8 mouse cellular contexts compared by ENCODE assay signal in genomic region chr6:116198173-116198572, GRCm38 (mm10). TPM values are rescaled to one million over a fixed set of nuclear protein-coding genes. Genes with fewer than 3 reads are reported as not detected.
DNase-seq lines count a peak whose midpoint lies in the region; ATAC-seq lines count a peak whose summit lies in the region.

No protein-coding gene starts in this region.

- ATAC-seq in forebrain, embryonic 13.5 days = peak; percentile 29; the same call in 1 of the 2 replicates
- no peak for ATAC-seq in forebrain, embryonic 12.5 days (ENCODE audit: low FRiP score)
- peak; percentile 60; the same call in 1 of the 2 replicates for ATAC-seq in midbrain, embryonic 13.5 days
- ATAC-seq in common myeloid progenitor, adult 5-6 weeks (replicated peaks; ENCODE audit: low read depth, poor library complexity, severe bottlenecking) = peak; percentile 76
- no peak for ATAC-seq in erythroblast, adult 5-6 weeks (replicated peaks; ENCODE audit: low FRiP score, poor library complexity, severe bottlenecking)

- 0 out of 2 replicates have a peak, but pooled peaks cover 7% of the 10 kb centered on the region for H3K27me3 ChIP-seq in forebrain, embryonic 13.5 days
- H3K27me3 ChIP-seq in forebrain, embryonic 12.5 days = peaks cover 13% of the 10 kb centered on the region; the same call in 1 of the 2 replicates
- peaks cover 4% of the 10 kb centered on the region; the same call in 1 of the 2 replicates for H3K27me3 ChIP-seq in midbrain, embryonic 13.5 days
- no peaks in the 10 kb centered on the region; the same call in 1 of the 2 replicates for H3K27me3 ChIP-seq in midbrain, embryonic 10.5 days (ENCODE audit: low read depth, poor library complexity, severe bottlenecking)

- H3K27ac ChIP-seq in forebrain, embryonic 13.5 days = no peak overlapping the region
- H3K27ac ChIP-seq in forebrain, embryonic 12.5 days = no peak overlapping the region
- H3K27ac ChIP-seq in midbrain, embryonic 13.5 days = no peak overlapping the region
- no peak overlapping the region for H3K27ac ChIP-seq in midbrain, embryonic 10.5 days (replicated peaks)

- no peak overlapping the region for H3K4me2 ChIP-seq in forebrain, embryonic 13.5 days
- H3K4me2 ChIP-seq in forebrain, embryonic 12.5 days = no peak overlapping the region
- H3K4me2 ChIP-seq in midbrain, embryonic 13.5 days (replicated peaks) = no peak overlapping the region

- no peak for DNase-seq in midbrain, embryonic 10.5 days (ENCODE audit: low spot score)
- peak; percentile 20 for DNase-seq in lung, postnatal 14 days
- no peak for DNase-seq in right cerebral cortex, postnatal 4 days

- no peak overlapping the region for H3K9ac ChIP-seq in forebrain, embryonic 13.5 days
- H3K9ac ChIP-seq in forebrain, embryonic 12.5 days = no peak overlapping the region
- H3K9ac ChIP-seq in midbrain, embryonic 13.5 days (replicated peaks) = no peak overlapping the region

- H3K4me1 ChIP-seq in forebrain, embryonic 13.5 days = peaks cover 7% of the 10 kb centered on the region
- H3K4me1 ChIP-seq in forebrain, embryonic 12.5 days = peaks cover 7% of the 10 kb centered on the region
- H3K4me1 ChIP-seq in midbrain, embryonic 13.5 days (replicated peaks) = peaks cover 7% of the 10 kb centered on the region
- H3K4me1 ChIP-seq in midbrain, embryonic 10.5 days = peaks cover 10% of the 10 kb centered on the region

- no peak overlapping the region for H3K4me3 ChIP-seq in forebrain, embryonic 13.5 days
- H3K4me3 ChIP-seq in forebrain, embryonic 12.5 days (replicated peaks) = no peak overlapping the region
- H3K4me3 ChIP-seq in midbrain, embryonic 13.5 days (replicated peaks) = no peak overlapping the region
- H3K4me3 ChIP-seq in midbrain, embryonic 10.5 days = no peak overlapping the region

- H3K9me3 ChIP-seq in forebrain, embryonic 13.5 days (replicated peaks) = no peaks in the 10 kb centered on the region
- no peaks in the 10 kb centered on the region for H3K9me3 ChIP-seq in forebrain, embryonic 12.5 days
- no peaks in the 10 kb centered on the region for H3K9me3 ChIP-seq in midbrain, embryonic 13.5 days
- no peaks in the 10 kb centered on the region for H3K9me3 ChIP-seq in midbrain, embryonic 10.5 days (replicated peaks)

- WGBS in forebrain, embryonic 13.5 days = 38% methylated on average over 3 of the region's 3 CpGs
- WGBS in forebrain, embryonic 12.5 days = 34% methylated on average over 3 of the region's 3 CpGs
- WGBS in midbrain, embryonic 13.5 days = 35% methylated on average over 3 of the region's 3 CpGs
- 34% methylated on average over 3 of the region's 3 CpGs for WGBS in midbrain, embryonic 10.5 days

- no peaks in the 10 kb centered on the region for H3K36me3 ChIP-seq in forebrain, embryonic 13.5 days (ENCODE audit: poor library complexity, severe bottlenecking)
- no peaks in the 10 kb centered on the region for H3K36me3 ChIP-seq in forebrain, embryonic 12.5 days (replicated peaks)
- H3K36me3 ChIP-seq in midbrain, embryonic 13.5 days = no peaks in the 10 kb centered on the region
- H3K36me3 ChIP-seq in midbrain, embryonic 10.5 days = no peaks in the 10 kb centered on the region

RNA-seq across cellular contexts. Expression of gene Tmcc1, which starts 4.9 kb away (rescaled TPM):
- 33.8 and 35.7 TPM in 2 replicates for polyA plus RNA-seq in forebrain, embryonic 13.5 days (2015; fragmentation: Nextera tagmentation; extraction: Ambion mirVana)
- polyA plus RNA-seq in forebrain, embryonic 12.5 days (2016; fragmentation: Nextera tagmentation; extraction: Ambion mirVana) = 30.2 and 33.2 TPM in 2 replicates
- polyA plus RNA-seq in midbrain, embryonic 13.5 days (2015; fragmentation: Nextera tagmentation; extraction: Ambion mirVana) = 35.7 and 36.4 TPM in 2 replicates
- 14.9 and 21.7 TPM in 2 replicates for polyA plus RNA-seq in midbrain, embryonic 10.5 days (2016; fragmentation: Nextera tagmentation; extraction: Ambion mirVana)
- 9.5 and 12.2 TPM in 2 replicates for total RNA-seq in common myeloid progenitor, adult 5-6 weeks (2017)
- total RNA-seq in erythroblast, adult 5-6 weeks (2015; ENCODE audit: low replicate concordance) = 15.5 and 18.3 TPM in 2 replicates
- 10.7 and 14.7 TPM in 2 replicates for total RNA-seq in erythroblast, adult 5-6 weeks (2017; ENCODE audit: low replicate concordance)

RNA-seq across cellular contexts. Expression of gene Washc2, which starts 9.7 kb away (rescaled TPM):
- polyA plus RNA-seq in forebrain, embryonic 13.5 days (2015; fragmentation: Nextera tagmentation; extraction: Ambion mirVana) = 51.8 and 55.3 TPM in 2 replicates
- 62.1 and 64.0 TPM in 2 replicates for polyA plus RNA-seq in forebrain, embryonic 12.5 days (2016; fragmentation: Nextera tagmentation; extraction: Ambion mirVana)
- polyA plus RNA-seq in midbrain, embryonic 13.5 days (2015; fragmentation: Nextera tagmentation; extraction: Ambion mirVana) = 64.4 and 67.1 TPM in 2 replicates
- polyA plus RNA-seq in midbrain, embryonic 10.5 days (2016; fragmentation: Nextera tagmentation; extraction: Ambion mirVana) = 50.6 and 60.9 TPM in 2 replicates
- total RNA-seq in common myeloid progenitor, adult 5-6 weeks (2017) = 41.5 and 61.2 TPM in 2 replicates
- total RNA-seq in erythroblast, adult 5-6 weeks (2015; ENCODE audit: low replicate concordance) = 26.1 and 30.7 TPM in 2 replicates
- 18.5 and 21.6 TPM in 2 replicates for total RNA-seq in erythroblast, adult 5-6 weeks (2017; ENCODE audit: low replicate concordance)

Comparison
In these comparisons a context has a peak if more than half of its experiments do, and no peak if none do; other contexts are left out.
1. ATAC-seq: peak in forebrain, embryonic 13.5 days (single experiment), midbrain, embryonic 13.5 days (single experiment) and common myeloid progenitor, adult 5-6 weeks (single experiment); none in forebrain, embryonic 12.5 days (single experiment) and erythroblast, adult 5-6 weeks (single experiment).